ENCODE assay signal across 8 mouse cellular contexts in genomic region chr12:108836722-108837121, GRCm38 (mm10). TPM values are rescaled to one million over a fixed set of nuclear protein-coding genes. Genes with fewer than 3 reads are reported as not detected.
A peak's percentile ranks its signal among the peaks of the same experiment; 100 is the strongest.
DNase-seq lines count a peak whose midpoint lies in the region; ATAC-seq and TF ChIP-seq lines count a peak whose summit lies in the region.

No protein-coding gene starts in this region.

- peak overlapping the region in 1 of 2 experiments; percentile 74; a peak in 3 of 4 replicates for H3K27ac ChIP-seq in heart, embryonic 14.5 days (replicated peaks in 1 of 2; ENCODE audit: control insufficient read depth in 1 of 2, insufficient read depth in 1 of 2, low read depth in 2 of 2, low read length in 2 of 2)
- H3K27ac ChIP-seq in MEL (ENCODE audit: control insufficient read depth, low read depth, low read length): no peak overlapping the region; the same call in 1 of the 2 replicates
- no peak overlapping the region for H3K27ac ChIP-seq in heart, embryonic 16.5 days (ENCODE audit: low read length)
- H3K27ac ChIP-seq in midbrain, embryonic 11.5 days (ENCODE audit: low read depth, low read length): no peak overlapping the region; the same call in 1 of the 2 replicates

- no peak for TF ChIP-seq EP300 in MEL (IDR thresholded peaks at IDR 0.05; ENCODE audit: low read depth in 1 of 2, low read length in 2 of 2)

- H3K9me3 ChIP-seq in heart, embryonic 14.5 days (ENCODE audit: control insufficient read depth, low read length): no peaks in the 10 kb centered on the region
- no peaks in the 10 kb centered on the region for H3K9me3 ChIP-seq in MEL (replicated peaks; ENCODE audit: insufficient read depth, low read length)
- no peaks in the 10 kb centered on the region for H3K9me3 ChIP-seq in heart, embryonic 16.5 days (replicated peaks; ENCODE audit: control insufficient read depth, low read length)
- no peaks in the 10 kb centered on the region for H3K9me3 ChIP-seq in midbrain, embryonic 11.5 days (ENCODE audit: control insufficient read depth, low read length)

- peaks cover 22 to 25% of the 10 kb centered on the region in 2 experiments for H3K4me1 ChIP-seq in heart, embryonic 14.5 days (ENCODE audit: control insufficient read depth in 2 of 2, insufficient read depth in 2 of 2, low read length in 2 of 2)
- peaks cover 3 to 14% of the 10 kb centered on the region in 2 experiments; a peak in 3 of 4 replicates for H3K4me1 ChIP-seq in MEL (ENCODE audit: control insufficient read depth in 1 of 2, insufficient read depth in 2 of 2, low read length in 2 of 2)
- peaks cover 23% of the 10 kb centered on the region for H3K4me1 ChIP-seq in heart, embryonic 16.5 days (ENCODE audit: control insufficient read depth, insufficient read depth, low read length)
- peaks cover 30% of the 10 kb centered on the region for H3K4me1 ChIP-seq in midbrain, embryonic 11.5 days (ENCODE audit: control insufficient read depth, insufficient read depth, low read length)

- H3K4me3 ChIP-seq in heart, embryonic 14.5 days (ENCODE audit: control insufficient read depth in 1 of 2, insufficient read depth in 1 of 2, low read depth in 1 of 2, low read length in 2 of 2): peak overlapping the region; percentile 47 to 76
- H3K4me3 ChIP-seq in MEL (ENCODE audit: control insufficient read depth in 1 of 2, insufficient read depth in 1 of 2, low read depth in 2 of 2, low read length in 2 of 2): peak overlapping the region; percentile 81 to 82
- peak overlapping the region; percentile 78 for H3K4me3 ChIP-seq in heart, embryonic 16.5 days (ENCODE audit: low read length)
- H3K4me3 ChIP-seq in midbrain, embryonic 11.5 days (ENCODE audit: low read depth, low read length): peak overlapping the region; percentile 60

- TF ChIP-seq RAD21 in MEL (IDR thresholded peaks at IDR 0.05; ENCODE audit: low read depth, low read length): no peak

- no peak for ATAC-seq in heart, embryonic 14.5 days (ENCODE audit: insufficient number of reproducible peaks, insufficient read depth, low FRiP score, low read depth)
- no peak for ATAC-seq in heart, embryonic 16.5 days (replicated peaks; ENCODE audit: extremely low read depth, insufficient read depth, low FRiP score)
- ATAC-seq in midbrain, embryonic 11.5 days (ENCODE audit: low FRiP score): no peak
- no peak for ATAC-seq in frontal cortex, adult (ENCODE audit: low TSS enrichment)

- no peak for TF ChIP-seq POLR2A in MEL (IDR thresholded peaks at IDR 0.05; ENCODE audit: control insufficient read depth in 1 of 2, insufficient read depth in 1 of 2, low read depth in 1 of 2, low read length in 2 of 2, poor library complexity in 1 of 2)

- peaks cover 19% of the 10 kb centered on the region for H3K79me2 ChIP-seq in MEL (ENCODE audit: control insufficient read depth, insufficient read depth, low read length, poor library complexity)

- intact Hi-C loops in heart, postnatal 10 days (cut with DNase I): loop anchor here (2.0 kb wide), 1 partner anchor 56 kb away; the partner anchor contains the start of gene Wdr25

- 58% methylated on average over 7 of the region's 7 CpGs for WGBS in heart, embryonic 14.5 days
- WGBS in heart, embryonic 16.5 days: 45% methylated on average over 7 of the region's 7 CpGs
- WGBS in midbrain, embryonic 11.5 days: 61% methylated on average over 7 of the region's 7 CpGs

- H3K27me3 ChIP-seq in heart, embryonic 14.5 days (ENCODE audit: control insufficient read depth, insufficient read depth, low read length): no peaks in the 10 kb centered on the region
- no peaks in the 10 kb centered on the region for H3K27me3 ChIP-seq in MEL (ENCODE audit: control insufficient read depth in 1 of 2, insufficient read depth in 2 of 2, low read length in 2 of 2)
- no peaks in the 10 kb centered on the region for H3K27me3 ChIP-seq in heart, embryonic 16.5 days (ENCODE audit: control insufficient read depth, insufficient read depth, low read length)
- no peaks in the 10 kb centered on the region for H3K27me3 ChIP-seq in midbrain, embryonic 11.5 days (ENCODE audit: control insufficient read depth, insufficient read depth, low read length)

- peak overlapping the region; percentile 88 for H3K9ac ChIP-seq in heart, embryonic 14.5 days (ENCODE audit: low read length)
- H3K9ac ChIP-seq in MEL (ENCODE audit: control insufficient read depth, low read depth, low read length, poor library complexity, severe bottlenecking): peak overlapping the region; percentile 80
- H3K9ac ChIP-seq in heart, embryonic 16.5 days (ENCODE audit: low read length): peak overlapping the region; percentile 87
- peak overlapping the region; percentile 83 for H3K9ac ChIP-seq in midbrain, embryonic 11.5 days (ENCODE audit: low read length)

- TF ChIP-seq CTCF in MEL (IDR thresholded peaks at IDR 0.05 in 2 of 3, conservative IDR thresholded peaks at IDR 0.05 in 1 of 3; ENCODE audit: control insufficient read depth in 1 of 3, insufficient read depth in 1 of 3, low read depth in 2 of 3, low read length in 3 of 3, poor library complexity in 1 of 3, severe bottlenecking in 1 of 3): no peak

- H3K36me3 ChIP-seq in heart, embryonic 14.5 days (ENCODE audit: control insufficient read depth, insufficient read depth, low read length): peaks cover 21% of the 10 kb centered on the region
- H3K36me3 ChIP-seq in MEL (ENCODE audit: control insufficient read depth in 1 of 2, insufficient read depth in 2 of 2, low read length in 2 of 2): peaks cover 0 to 6% of the 10 kb centered on the region in 2 experiments; a peak in 2 of 4 replicates
- H3K36me3 ChIP-seq in heart, embryonic 16.5 days (ENCODE audit: control insufficient read depth, insufficient read depth): peaks cover 4% of the 10 kb centered on the region; the same call in 1 of the 2 replicates
- H3K36me3 ChIP-seq in midbrain, embryonic 11.5 days (ENCODE audit: control insufficient read depth, insufficient read depth, low read length): no peaks in the 10 kb centered on the region; the same call in 1 of the 2 replicates

- peak overlapping the region; percentile 99 for H3K4me2 ChIP-seq in heart, embryonic 14.5 days (ENCODE audit: low read length)
- H3K4me2 ChIP-seq in heart, embryonic 16.5 days (ENCODE audit: low read depth, low read length): peak overlapping the region; percentile 81
- H3K4me2 ChIP-seq in midbrain, embryonic 11.5 days: peak overlapping the region; percentile 81

- DNase-seq in heart, postnatal 10 days: no peak
- DNase-seq in MEL (ENCODE audit: low read depth, low spot score): peak; percentile 58
- DNase-seq in midbrain, embryonic 11.5 days (ENCODE audit: low spot score, missing footprints): peak; percentile 88
- DNase-seq in retina, postnatal 1 day: no peak
- DNase-seq in T-cell, adult 2 months (ENCODE audit: low spot score): no peak

TF ChIP-seq in MEL, 35 proteins besides CTCF, POLR2A, EP300 and RAD21 (continues in another document):
- TF ChIP-seq UBTF (IDR thresholded peaks at IDR 0.05; ENCODE audit: borderline replicate concordance, insufficient read depth, low read depth, low read length): no peak
- TF ChIP-seq RCOR1 (IDR thresholded peaks at IDR 0.05; ENCODE audit: low read depth, low read length): no peak
- TF ChIP-seq ZKSCAN1 (IDR thresholded peaks at IDR 0.05; ENCODE audit: low read depth, low read length): no peak

RNA-seq across cellular contexts. Expression of gene Slc25a47, which starts 0.9 kb away (rescaled TPM):
- 4.2 and 4.6 TPM in 2 replicates for polyA plus RNA-seq in heart, embryonic 14.5 days (2014; fragmentation: Nextera tagmentation; extraction: Ambion mirVana)
- total RNA-seq in heart, postnatal 10 days (2021): 1 to 10 TPM; 5.0 to 6.3 TPM
- 10.3 and 15.6 TPM in 2 replicates for total RNA-seq in MEL (2012; rRNA removed)
- polyA plus RNA-seq in MEL (2012; ENCODE audit: insufficient read depth in 1 of 2, insufficient read length in 2 of 2, low read depth in 1 of 2, low replicate concordance in 2 of 2, missing spikeins in 1 of 2): 10 to 100 TPM in 1 of 2 experiments, not detected in 1; 17.9 TPM
- polyA plus RNA-seq in heart, embryonic 16.5 days (2015; fragmentation: Nextera tagmentation; extraction: Ambion mirVana): 5.8 and 6.6 TPM in 2 replicates
- polyA plus RNA-seq in midbrain, embryonic 11.5 days (2014; fragmentation: Nextera tagmentation; extraction: Ambion mirVana): 9.8 TPM in 2 replicates

RNA-seq across cellular contexts. Expression of gene Slc25a29, which starts 1.0 kb away (rescaled TPM):
- polyA plus RNA-seq in heart, embryonic 14.5 days (2014; fragmentation: Nextera tagmentation; extraction: Ambion mirVana): 2.5 and 2.7 TPM in 2 replicates
- total RNA-seq in heart, postnatal 10 days (2021): 1 to 10 TPM; 2.4 to 2.8 TPM
- total RNA-seq in MEL (2012; rRNA removed): 2.6 and 3.3 TPM in 2 replicates
- polyA plus RNA-seq in MEL (2012; ENCODE audit: insufficient read depth in 1 of 2, insufficient read length in 2 of 2, low read depth in 1 of 2, low replicate concordance in 2 of 2, missing spikeins in 1 of 2): 1 to 10 TPM in 1 of 2 experiments, not detected in 1; 3.0 TPM
- polyA plus RNA-seq in heart, embryonic 16.5 days (2015; fragmentation: Nextera tagmentation; extraction: Ambion mirVana): 4.2 and 4.3 TPM in 2 replicates
- 11.2 and 13.0 TPM in 2 replicates for polyA plus RNA-seq in midbrain, embryonic 11.5 days (2014; fragmentation: Nextera tagmentation; extraction: Ambion mirVana)

RNA-seq across cellular contexts. Expression of gene Yy1, which starts 43.9 kb away (rescaled TPM):
- polyA plus RNA-seq in heart, embryonic 14.5 days (2014; fragmentation: Nextera tagmentation; extraction: Ambion mirVana): 13.7 and 14.4 TPM in 2 replicates
- 10 to 100 TPM; 36.0 to 44.9 TPM for total RNA-seq in heart, postnatal 10 days (2021)
- total RNA-seq in MEL (2012; rRNA removed): 34.9 and 37.1 TPM in 2 replicates
- polyA plus RNA-seq in MEL (2012; ENCODE audit: insufficient read depth in 1 of 2, insufficient read length in 2 of 2, low read depth in 1 of 2, low replicate concordance in 2 of 2, missing spikeins in 1 of 2): 10 to 100 TPM; 52.1 to 62.4 TPM
- polyA plus RNA-seq in heart, embryonic 16.5 days (2015; fragmentation: Nextera tagmentation; extraction: Ambion mirVana): 11.7 and 12.5 TPM in 2 replicates
- 19.0 and 19.5 TPM in 2 replicates for polyA plus RNA-seq in midbrain, embryonic 11.5 days (2014; fragmentation: Nextera tagmentation; extraction: Ambion mirVana)

RNA-seq across cellular contexts. Expression of gene Wdr25, which starts 56.7 kb away (rescaled TPM):
- polyA plus RNA-seq in heart, embryonic 14.5 days (2014; fragmentation: Nextera tagmentation; extraction: Ambion mirVana): 5.0 TPM in 2 replicates
- 1 to 10 TPM; 4.6 to 5.5 TPM for total RNA-seq in heart, postnatal 10 days (2021)
- total RNA-seq in MEL (2012; rRNA removed): 8.7 and 9.9 TPM in 2 replicates
- polyA plus RNA-seq in MEL (2012; ENCODE audit: insufficient read depth in 1 of 2, insufficient read length in 2 of 2, low read depth in 1 of 2, low replicate concordance in 2 of 2, missing spikeins in 1 of 2): 10 to 100 TPM in 1 of 2 experiments, not detected in 1; 10.8 TPM
- polyA plus RNA-seq in heart, embryonic 16.5 days (2015; fragmentation: Nextera tagmentation; extraction: Ambion mirVana): 7.1 and 10.2 TPM in 2 replicates
- 4.7 and 5.0 TPM in 2 replicates for polyA plus RNA-seq in midbrain, embryonic 11.5 days (2014; fragmentation: Nextera tagmentation; extraction: Ambion mirVana)

RNA-seq across cellular contexts. Expression of gene Wars, which starts 57.3 kb away (rescaled TPM):
- 57.0 and 60.5 TPM in 2 replicates for polyA plus RNA-seq in heart, embryonic 14.5 days (2014; fragmentation: Nextera tagmentation; extraction: Ambion mirVana)
- total RNA-seq in heart, postnatal 10 days (2021): 10 to 100 TPM; 44.2 to 45.3 TPM
- total RNA-seq in MEL (2012; rRNA removed): 82.5 and 85.7 TPM in 2 replicates
- polyA plus RNA-seq in MEL (2012; ENCODE audit: insufficient read depth in 1 of 2, insufficient read length in 2 of 2, low read depth in 1 of 2, low replicate concordance in 2 of 2, missing spikeins in 1 of 2): 100 to 1,000 TPM in 1 of 2 experiments, 10 to 100 TPM in 1; 98.4 to 836 TPM
- polyA plus RNA-seq in heart, embryonic 16.5 days (2015; fragmentation: Nextera tagmentation; extraction: Ambion mirVana): 58.1 and 63.0 TPM in 2 replicates
- 128 TPM in 2 replicates for polyA plus RNA-seq in midbrain, embryonic 11.5 days (2014; fragmentation: Nextera tagmentation; extraction: Ambion mirVana)

Comparison
In these comparisons a context has a peak if more than half of its experiments do, and no peak if none do; other contexts are left out.
1. DNase-seq: peak in MEL (single experiment) and midbrain, embryonic 11.5 days (single experiment); none in heart, postnatal 10 days (0 of 2), retina, postnatal 1 day (single experiment) and T-cell, adult 2 months (single experiment).
2. Peak in every context shown above with its lines, with median percentiles within 50 percentile points of each other: H3K4me2 ChIP-seq, H3K4me3 ChIP-seq and H3K9ac ChIP-seq.